In genomic region chr10:122805866-122806265, GRCm38 (mm10) we compare ENCODE assay signal across 22 mouse cellular contexts.
DNase-seq lines count a peak whose midpoint lies in the region; ATAC-seq and TF ChIP-seq lines count a peak whose summit lies in the region.
"Had no signal": no experiment of that assay in that cellular context is flagged by ENCODE, and none has a peak within 500 bp of the region (broad histone marks: within the 10 kb centered on the region; RNA-seq: fewer than 3 reads in every experiment).

No protein-coding gene starts in this region.

- peak overlapping the region; percentile 11; the same call in 1 of the 2 replicates for H3K27ac ChIP-seq in lung, postnatal 0 days (ENCODE audit: low read length)
- H3K27ac ChIP-seq in embryonic facial prominence, embryonic 10.5 days (replicated peaks), result peak overlapping the region; percentile 65
- H3K27ac ChIP-seq in limb, embryonic 11.5 days (replicated peaks; ENCODE audit: low read depth, low read length), result peak overlapping the region; percentile 21; the same call in 1 of the 2 replicates
- H3K27ac ChIP-seq: forebrain, embryonic 13.5 days; gastrocnemius, adult 2 months; heart, embryonic 10.5 days; hindbrain, postnatal 0 days; stomach, embryonic 15.5 days had no signal

- 48% methylated on average over 2 of the region's 2 CpGs for WGBS in lung, postnatal 0 days
- WGBS in embryonic facial prominence, embryonic 10.5 days, result 45% methylated on average over 2 of the region's 2 CpGs
- WGBS in limb, embryonic 11.5 days, result 46% methylated on average over 2 of the region's 2 CpGs

- no peak overlapping the region for H3K4me2 ChIP-seq in lung, postnatal 0 days (replicated peaks; ENCODE audit: low read depth, low read length)
- no peak overlapping the region for H3K4me2 ChIP-seq in limb, embryonic 11.5 days (ENCODE audit: low read depth, severe bottlenecking)
- H3K4me2 ChIP-seq: forebrain, embryonic 13.5 days; liver, embryonic 11.5 days; midbrain, embryonic 11.5 days; stomach, embryonic 15.5 days had no signal

- no peak for DNase-seq in lung, postnatal 0 days (ENCODE audit: low spot score)
- DNase-seq in lung, postnatal 14 days, result no peak
- peak; percentile 20 for DNase-seq in ES-CJ7 (ENCODE audit: low read depth, low spot score)
- DNase-seq in embryonic facial prominence, embryonic 10.5 days (ENCODE audit: low spot score), result no peak
- DNase-seq in limb, embryonic 11.5 days (ENCODE audit: low spot score), result no peak
- no peak for DNase-seq in left cerebral cortex, adult 8-10 months (ENCODE audit: low spot score in 2 of 2)
- DNase-seq in left cerebral cortex, postnatal 25 days (ENCODE audit: low spot score in 2 of 2), result no peak
- DNase-seq: adrenal gland, postnatal 25 days; cerebellum, adult 8-10 months; gastrocnemius, adult 2 months; layer of hippocampus, adult 9-11 months; left cerebral cortex, postnatal 4 days; liver, postnatal 0 days; lung, postnatal 10 days had no signal

- H3K4me3 ChIP-seq in lung, postnatal 0 days (ENCODE audit: low read depth, low read length), result no peak overlapping the region
- no peak overlapping the region for H3K4me3 ChIP-seq in embryonic facial prominence, embryonic 10.5 days
- H3K4me3 ChIP-seq in limb, embryonic 11.5 days (ENCODE audit: low read depth, low read length), result no peak overlapping the region
- H3K4me3 ChIP-seq: erythroblast, embryonic 14.5 days; forebrain, embryonic 13.5 days; gastrocnemius, adult 2 months; heart, embryonic 10.5 days; stomach, embryonic 15.5 days had no signal

- intact Hi-C loops in left cerebral cortex, postnatal 25 days (cut with DNase I), result loop anchor here (2.0 to 5.0 kb wide), 5 partner anchors 86 to 286 kb away; no protein-coding TSS in a partner anchor

- H3K36me3 ChIP-seq in lung, postnatal 0 days (ENCODE audit: insufficient read depth, low read length), result no peaks in the 10 kb centered on the region
- peaks cover 9% of the 10 kb centered on the region for H3K36me3 ChIP-seq in embryonic facial prominence, embryonic 10.5 days (replicated peaks)
- H3K36me3 ChIP-seq in limb, embryonic 11.5 days (ENCODE audit: control insufficient read depth, insufficient read depth, low read length), result no peaks in the 10 kb centered on the region
- H3K36me3 ChIP-seq: heart, embryonic 10.5 days; stomach, embryonic 15.5 days had no signal

- H3K9me3 ChIP-seq in lung, postnatal 0 days (ENCODE audit: low read length), result no peaks in the 10 kb centered on the region
- H3K9me3 ChIP-seq in embryonic facial prominence, embryonic 10.5 days, result peaks cover 7% of the 10 kb centered on the region; the same call in 1 of the 2 replicates
- H3K9me3 ChIP-seq in limb, embryonic 11.5 days (ENCODE audit: control insufficient read depth, low read length), result 0 out of 2 replicates have a peak, but pooled peaks cover 7% of the 10 kb centered on the region
- H3K9me3 ChIP-seq: heart, embryonic 10.5 days; stomach, embryonic 15.5 days had no signal

- no peak for TF ChIP-seq CTCF in lung, postnatal 0 days (IDR thresholded peaks at IDR 0.05)

- TF ChIP-seq EP300 in lung, postnatal 0 days (IDR thresholded peaks at IDR 0.05), result no peak

- H3K27me3 ChIP-seq in lung, postnatal 0 days (replicated peaks; ENCODE audit: insufficient read depth, low read length), result no peaks in the 10 kb centered on the region
- H3K27me3 ChIP-seq in embryonic facial prominence, embryonic 10.5 days (replicated peaks; ENCODE audit: low read depth, poor library complexity, severe bottlenecking), result 0 out of 2 replicates have a peak, but pooled peaks cover 14% of the 10 kb centered on the region
- H3K27me3 ChIP-seq in limb, embryonic 11.5 days (ENCODE audit: control insufficient read depth, insufficient read depth, low read length), result no peaks in the 10 kb centered on the region
- H3K27me3 ChIP-seq: forebrain, embryonic 13.5 days; stomach, embryonic 15.5 days had no signal

- H3K9ac ChIP-seq in lung, postnatal 0 days (replicated peaks; ENCODE audit: low read depth), result no peak overlapping the region
- no peak overlapping the region for H3K9ac ChIP-seq in limb, embryonic 11.5 days (ENCODE audit: low read length)
- H3K9ac ChIP-seq: forebrain, embryonic 13.5 days; liver, postnatal 0 days; stomach, embryonic 15.5 days had no signal

- H3K4me1 ChIP-seq in lung, postnatal 0 days (ENCODE audit: insufficient read depth, low read depth, low read length), result no peaks in the 10 kb centered on the region; the same call in 1 of the 2 replicates
- peaks cover 28% of the 10 kb centered on the region for H3K4me1 ChIP-seq in embryonic facial prominence, embryonic 10.5 days
- H3K4me1 ChIP-seq in limb, embryonic 11.5 days (ENCODE audit: control insufficient read depth, insufficient read depth, low read length), result peaks cover 26% of the 10 kb centered on the region

- ATAC-seq in lung, postnatal 0 days, result no peak
- no peak for ATAC-seq in limb, embryonic 11.5 days (ENCODE audit: insufficient number of reproducible peaks, low FRiP score, low TSS enrichment, low read depth)
- ATAC-seq: forebrain, embryonic 13.5 days; hindbrain, postnatal 0 days; intestine, embryonic 16.5 days; liver, postnatal 0 days had no signal

Comparison
In these comparisons a context has a peak if more than half of its experiments do, and no peak if none do; other contexts are left out.
1. H3K27ac ChIP-seq: peak in every context shown above with its lines; median percentile 65 in embryonic facial prominence, embryonic 10.5 days; 21 in limb, embryonic 11.5 days; 11 in lung, postnatal 0 days.